Mouse (Mus musculus): Measurements from ENCODE around the gene 2010003K11Rik.

Gene 2010003K11Rik

DNA sequence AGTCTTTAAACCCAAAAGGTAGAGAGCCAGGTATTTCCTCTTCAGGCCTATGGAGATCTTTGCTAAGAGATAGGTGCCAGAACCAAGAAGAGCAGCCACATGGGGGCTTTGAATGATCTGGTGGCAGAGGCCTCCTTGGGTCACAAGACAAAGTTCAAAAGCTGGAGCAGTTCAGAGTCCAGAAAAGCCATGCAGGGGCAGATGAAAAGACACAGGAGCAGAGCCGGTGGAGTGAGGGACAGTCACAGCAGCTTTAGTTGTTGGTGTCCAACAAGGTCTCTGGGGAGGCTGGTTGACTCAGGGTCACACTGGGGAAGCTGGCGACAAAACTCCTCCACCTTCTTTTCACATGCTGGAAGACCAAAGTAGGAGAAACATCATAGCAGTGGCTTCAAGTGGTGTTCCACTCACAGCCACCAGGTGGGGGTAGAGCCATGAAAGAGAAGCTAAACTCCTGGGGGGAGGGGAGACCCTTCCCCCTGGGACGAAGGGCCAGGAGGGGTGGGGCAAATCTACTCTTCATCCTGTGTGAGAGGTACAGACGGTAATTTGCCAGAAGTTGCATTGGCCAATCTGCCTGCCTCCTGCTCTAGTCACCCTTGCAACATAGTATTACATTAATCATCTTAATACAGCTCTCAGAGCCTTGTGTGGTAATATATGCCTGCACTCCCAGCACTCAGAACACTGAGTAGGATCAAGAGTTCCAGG is 965 bp downstream of the 2010003K11Rik start:
- peak; percentile 95 for DNase-seq (ENCODE audit: low spot score)

DNA sequence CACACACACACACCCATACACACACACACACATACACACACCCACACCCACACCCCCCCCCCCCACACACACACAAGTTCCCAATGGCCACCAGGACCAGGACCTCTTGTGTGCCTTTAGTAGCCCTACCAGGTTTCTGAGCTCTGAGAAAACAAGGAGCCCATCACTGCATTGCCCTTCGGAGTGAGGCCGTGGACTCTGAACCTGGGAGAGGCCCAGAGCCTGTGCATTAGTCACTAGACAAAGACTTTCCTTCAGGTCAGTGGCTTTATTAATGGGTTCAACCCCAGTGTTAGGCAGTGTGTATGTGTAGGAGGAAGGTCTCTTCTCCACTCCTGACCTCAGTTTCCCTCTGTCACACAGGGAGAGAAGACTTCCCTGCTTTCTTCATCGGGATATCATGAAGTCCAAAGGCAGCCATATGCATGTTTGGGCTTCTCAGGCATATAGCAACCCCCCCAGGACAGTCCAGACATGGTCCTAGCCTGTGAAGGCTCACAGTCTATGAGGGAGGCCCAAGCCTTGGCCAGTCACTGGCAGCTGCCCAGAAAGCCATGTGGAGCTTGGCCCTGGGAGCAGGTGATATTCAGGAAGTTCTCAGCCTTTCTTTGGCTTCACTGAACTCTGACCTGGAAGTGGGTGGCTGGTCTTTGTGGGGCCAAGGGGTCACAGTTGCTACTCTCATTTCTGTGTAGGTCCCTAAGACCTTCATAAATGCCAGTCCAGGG is 1.7 kb downstream of the 2010003K11Rik start:
- DNase-seq (ENCODE audit: low spot score), result no peak

DNA sequence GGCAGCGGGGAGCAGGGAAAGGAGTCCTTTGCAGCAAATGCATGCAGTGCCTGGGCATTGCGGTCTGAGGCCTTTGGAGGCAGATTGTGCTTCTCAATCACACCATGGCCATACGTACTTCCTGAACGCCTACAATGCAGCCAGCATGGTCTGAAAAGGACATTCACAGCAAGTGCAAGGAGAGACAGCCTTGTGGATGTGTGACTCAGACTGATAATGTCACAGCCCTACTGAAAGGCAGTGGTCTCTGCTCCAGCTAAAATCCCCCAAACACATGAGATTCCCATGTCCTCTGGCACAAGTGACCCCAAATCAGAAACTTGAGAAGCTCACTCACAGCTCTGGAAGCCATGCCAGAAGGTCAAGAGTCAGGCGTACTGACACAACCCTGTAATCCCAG is 2.6 kb downstream of the 2010003K11Rik start:
- no peak for DNase-seq (ENCODE audit: low spot score)

DNA sequence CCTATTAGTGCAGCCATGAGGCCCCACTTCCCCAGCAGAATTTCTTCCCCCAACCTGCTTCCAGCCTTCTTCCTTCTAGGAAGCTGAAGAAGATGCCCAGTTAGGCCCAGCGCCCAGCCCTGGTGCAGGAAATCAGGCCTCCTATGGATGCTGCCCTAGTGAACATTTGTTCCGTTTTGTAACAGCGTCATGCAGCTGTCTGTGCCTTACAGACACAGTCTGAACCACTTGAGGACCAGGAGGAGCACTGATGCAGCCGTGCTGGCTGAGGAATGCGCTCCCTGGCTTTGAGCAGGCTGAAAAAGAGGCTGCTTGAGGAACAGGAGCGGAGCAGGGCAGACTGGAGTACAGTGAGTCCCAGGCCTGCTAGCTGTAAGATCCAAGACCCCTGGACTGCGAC is 3.7 kb downstream of the 2010003K11Rik start:
- DNase-seq (ENCODE audit: low spot score), result no peak

DNA sequence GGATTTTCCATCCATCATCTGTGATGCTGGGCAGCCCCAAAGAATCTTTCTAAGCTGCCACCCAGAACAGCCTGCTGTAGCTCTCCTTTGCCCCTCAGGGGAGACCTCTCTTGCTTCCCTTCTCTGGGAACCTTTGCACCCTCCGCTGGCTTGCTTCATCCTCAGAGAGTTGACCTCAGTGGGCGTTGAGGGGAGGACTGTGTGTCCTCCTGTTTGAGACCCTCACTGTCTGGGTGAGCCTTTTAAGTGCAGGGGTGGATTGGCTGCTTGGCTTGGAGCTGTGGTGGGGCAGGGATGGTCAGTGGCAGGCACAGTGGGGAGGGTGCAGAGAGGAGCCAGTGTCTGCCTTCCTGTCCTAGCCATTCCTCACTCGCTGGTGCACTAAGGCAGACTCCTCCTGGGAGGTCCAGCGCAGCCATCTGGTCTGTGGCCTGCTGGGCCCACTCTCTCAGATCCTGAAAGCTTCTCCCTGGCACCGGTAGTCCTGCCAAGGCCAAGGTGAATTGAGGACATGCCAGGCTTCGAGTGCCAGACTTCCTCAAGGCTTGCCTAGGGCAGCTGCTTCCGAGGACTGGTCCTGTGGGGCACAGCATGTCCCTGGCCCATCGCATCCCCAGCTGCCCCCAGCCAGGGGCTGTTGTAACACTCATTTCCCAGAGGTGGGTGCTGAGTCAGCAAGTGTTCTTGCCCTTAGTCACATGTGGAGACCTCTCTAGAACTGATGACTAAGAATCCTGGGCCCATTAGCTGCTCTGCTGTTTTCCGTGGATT is 5.7 kb downstream of the 2010003K11Rik start:
- DNase-seq (ENCODE audit: low spot score), result no peak

DNA sequence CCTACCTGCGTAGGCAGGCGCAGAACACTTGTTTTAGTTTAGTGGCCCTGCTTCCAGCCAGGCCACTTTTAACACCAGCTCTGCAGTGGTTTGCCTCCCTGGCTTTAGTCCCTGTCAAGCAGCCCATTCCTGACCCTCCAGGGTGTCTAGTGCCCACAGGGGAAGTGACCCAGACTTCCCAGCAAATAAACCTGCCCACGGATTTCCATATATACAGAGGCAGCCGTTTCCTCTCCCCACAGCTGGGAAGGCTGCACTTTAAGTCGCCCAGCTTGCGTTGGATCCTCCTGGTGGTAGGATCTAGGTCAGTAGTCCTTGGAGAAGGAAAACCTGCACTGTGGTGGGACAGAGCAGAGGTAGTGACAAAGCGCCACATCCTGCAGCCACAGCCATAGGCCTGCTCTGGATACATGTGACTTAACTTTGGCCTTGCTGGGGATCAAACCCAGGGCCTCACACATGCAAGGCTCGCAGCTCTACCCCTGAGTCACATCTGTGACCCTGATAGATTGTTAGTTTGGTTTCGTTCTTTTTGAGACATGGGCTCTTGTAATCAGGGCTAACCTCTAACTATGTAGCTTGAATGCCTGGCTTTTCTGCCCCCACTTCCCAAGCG is 7.2 kb downstream of the 2010003K11Rik start:
- DNase-seq (ENCODE audit: low spot score), result no peak

DNA sequence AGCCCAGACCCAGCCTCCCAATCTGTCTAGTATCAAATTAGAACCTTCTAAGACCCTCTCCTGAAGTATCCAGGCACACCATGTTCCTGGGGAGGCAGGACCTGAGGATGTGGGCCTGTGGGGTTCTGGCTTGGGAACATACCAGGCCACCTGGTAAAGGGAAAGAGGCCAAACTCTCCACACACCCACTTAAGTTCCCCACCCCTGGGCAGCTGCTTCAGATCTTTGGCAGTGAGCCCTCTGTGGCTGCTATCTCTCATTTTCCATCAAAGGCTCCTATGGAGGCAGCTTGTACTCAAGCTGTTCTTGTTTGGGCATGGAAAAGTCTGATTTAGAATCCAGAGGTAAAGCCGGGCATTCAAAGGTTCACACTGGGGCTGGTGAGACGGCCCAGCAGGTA is 10.5 kb downstream of the 2010003K11Rik start:
- DNase-seq (ENCODE audit: low spot score), result no peak

DNA sequence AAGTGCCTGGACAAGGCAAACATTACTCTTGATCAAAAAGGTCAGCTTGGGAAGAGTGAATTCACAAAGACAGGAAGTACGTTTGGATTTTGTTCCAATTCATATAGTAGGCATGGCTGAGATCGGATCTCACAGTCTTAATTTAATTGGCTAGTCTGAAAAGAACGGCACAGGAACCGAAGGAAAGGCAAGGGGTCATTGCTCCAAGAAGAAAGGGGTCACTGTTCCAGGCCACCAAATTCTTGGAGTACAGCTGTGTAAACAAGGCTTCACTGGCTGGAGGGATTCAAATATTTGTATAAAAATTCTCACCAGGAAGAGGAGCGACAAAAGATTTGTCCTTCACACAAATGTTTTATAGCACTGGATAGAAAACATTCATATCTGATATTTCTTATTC is 13.4 kb downstream of the 2010003K11Rik start:
- DNase-seq (ENCODE audit: low spot score), result no peak

DNA sequence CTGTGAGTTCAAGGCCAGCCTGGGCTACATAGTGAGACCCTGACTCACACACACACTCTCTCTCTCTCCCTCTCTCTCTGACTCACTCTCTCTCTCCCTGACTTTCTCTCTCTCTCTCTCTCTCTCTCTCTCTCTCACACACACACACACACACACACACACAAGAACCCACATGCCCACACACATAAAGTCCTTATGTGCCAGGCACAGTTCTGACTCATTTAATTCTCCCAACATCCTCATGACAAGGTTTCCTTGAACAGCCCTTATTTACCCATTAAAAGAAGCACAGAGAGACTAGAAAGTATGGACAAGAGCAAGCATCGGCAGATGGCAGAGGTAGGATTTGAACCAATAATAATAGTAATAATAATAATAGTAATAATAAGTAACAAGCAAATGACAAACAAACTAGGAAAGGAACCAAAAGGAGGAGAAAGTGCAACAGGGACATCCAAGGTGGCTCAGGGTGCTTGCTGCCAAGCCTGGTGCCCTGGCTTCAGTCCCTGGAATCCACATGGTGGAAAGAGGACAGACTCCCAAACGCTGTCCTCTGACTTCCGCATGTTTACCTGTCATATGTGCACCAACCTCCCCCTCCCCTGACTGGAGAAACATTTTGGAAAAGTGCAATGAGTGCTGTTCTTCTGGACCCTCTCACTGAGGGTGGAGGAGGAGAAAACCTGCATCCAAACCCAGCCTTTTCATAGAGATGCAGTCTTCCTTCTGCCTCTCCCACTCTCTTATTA is 16.1 kb downstream of the 2010003K11Rik start:
- no peak for DNase-seq (ENCODE audit: low spot score)

DNA sequence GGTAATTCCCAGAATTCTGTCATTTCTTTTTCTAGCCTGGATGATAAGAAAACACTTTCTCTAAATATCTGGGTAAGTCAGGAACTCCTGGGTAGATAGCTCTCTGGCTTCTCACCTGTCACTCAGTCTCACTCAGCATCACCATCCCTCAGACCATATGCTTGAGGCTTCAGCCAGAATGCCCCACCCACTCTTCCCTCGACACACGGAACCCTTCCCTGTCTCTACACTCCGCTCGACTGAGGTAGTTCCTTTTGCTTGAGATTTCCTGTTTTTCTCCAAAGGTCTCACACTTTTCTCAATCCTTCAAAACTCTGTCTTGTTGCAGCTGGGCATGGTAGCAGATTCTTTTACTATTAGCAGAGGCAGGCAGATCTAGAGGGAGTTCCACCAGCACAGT is 17.1 kb downstream of the 2010003K11Rik start:
- no peak for DNase-seq (ENCODE audit: low spot score)

DNA sequence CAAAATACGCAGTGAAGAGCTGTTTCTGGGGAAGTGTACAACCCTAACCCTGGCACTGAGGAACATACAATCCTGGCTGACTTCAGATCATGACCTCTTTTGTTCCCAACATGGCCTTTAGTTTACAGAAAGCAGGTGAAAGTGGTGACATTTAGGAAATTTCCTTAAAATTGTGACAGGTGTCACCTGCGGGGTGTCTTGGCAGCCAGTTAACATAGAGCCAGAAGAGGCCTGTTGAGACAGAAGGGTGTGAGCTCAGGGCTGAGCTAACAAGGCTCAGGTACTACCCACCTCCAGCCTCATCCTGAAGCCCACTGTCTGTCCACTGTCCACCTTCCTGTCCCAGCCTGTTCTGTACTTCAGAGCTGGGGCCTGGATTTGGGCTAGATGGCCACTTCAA is 18.3 kb downstream of the 2010003K11Rik start:
- no peak for DNase-seq (ENCODE audit: low spot score)

DNA sequence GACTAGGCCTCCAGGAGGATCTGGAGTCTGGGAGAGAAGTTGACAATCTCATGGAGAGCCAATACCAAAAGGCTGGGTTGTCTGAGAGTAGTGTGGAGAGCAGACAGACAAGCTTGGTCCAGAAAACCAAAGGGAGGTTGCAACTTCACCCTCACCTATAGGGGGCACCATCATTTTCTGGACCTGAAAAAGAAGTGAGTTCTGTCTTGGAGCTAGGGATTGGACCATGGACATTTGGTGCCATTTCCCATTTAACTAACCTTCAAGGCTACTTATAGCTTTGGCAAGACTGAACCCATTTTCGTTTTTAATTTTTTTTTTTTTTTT is 20.2 kb downstream of the 2010003K11Rik start:
- peak; percentile 35 for DNase-seq (ENCODE audit: low spot score)

DNA sequence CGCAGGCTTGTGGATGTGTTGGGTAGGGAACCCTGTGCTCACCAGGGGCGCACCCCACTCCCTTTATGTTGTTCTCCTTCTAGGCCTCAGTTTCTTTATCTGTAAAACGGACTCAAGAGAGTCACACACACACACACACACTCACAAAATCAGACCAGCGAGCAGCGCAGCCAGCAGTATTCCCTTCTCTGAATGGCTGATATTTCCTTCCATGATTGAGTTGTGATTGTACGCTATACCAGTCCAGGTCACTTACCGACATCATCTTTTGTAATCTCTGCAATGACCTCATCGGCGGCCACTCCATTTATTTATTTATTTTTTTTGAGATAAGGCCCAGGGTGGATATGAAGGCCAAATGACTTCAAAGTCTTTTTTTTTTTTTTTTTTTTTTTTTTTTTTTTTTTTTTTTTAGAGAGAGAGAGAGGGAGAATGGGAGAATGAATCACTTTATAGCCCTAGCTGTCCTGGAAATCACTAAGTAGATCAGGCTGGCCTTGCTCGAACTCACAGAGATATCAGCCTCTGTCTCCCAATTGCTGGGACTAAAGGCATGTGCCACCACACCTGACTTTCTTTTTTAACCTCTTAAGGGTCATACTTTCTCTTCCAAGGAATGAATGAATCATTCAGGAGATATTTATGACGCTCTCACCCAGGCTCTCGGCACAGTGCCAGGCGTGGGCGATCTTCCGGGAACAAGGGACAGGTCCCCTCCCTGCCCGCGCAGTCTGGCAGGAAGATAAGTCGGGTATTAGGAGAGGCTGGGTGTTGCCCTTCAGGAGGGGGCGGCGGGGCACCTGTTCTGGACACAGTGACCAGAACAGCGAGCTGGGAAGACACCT is 20.8 kb downstream of the 2010003K11Rik start, which contains the start of gene Syt12:
Gene Syt12, minus strand, starts transcription at position 103 of the 845 bp plus-strand sequence.
- no peak for DNase-seq (ENCODE audit: low spot score)

DNA sequence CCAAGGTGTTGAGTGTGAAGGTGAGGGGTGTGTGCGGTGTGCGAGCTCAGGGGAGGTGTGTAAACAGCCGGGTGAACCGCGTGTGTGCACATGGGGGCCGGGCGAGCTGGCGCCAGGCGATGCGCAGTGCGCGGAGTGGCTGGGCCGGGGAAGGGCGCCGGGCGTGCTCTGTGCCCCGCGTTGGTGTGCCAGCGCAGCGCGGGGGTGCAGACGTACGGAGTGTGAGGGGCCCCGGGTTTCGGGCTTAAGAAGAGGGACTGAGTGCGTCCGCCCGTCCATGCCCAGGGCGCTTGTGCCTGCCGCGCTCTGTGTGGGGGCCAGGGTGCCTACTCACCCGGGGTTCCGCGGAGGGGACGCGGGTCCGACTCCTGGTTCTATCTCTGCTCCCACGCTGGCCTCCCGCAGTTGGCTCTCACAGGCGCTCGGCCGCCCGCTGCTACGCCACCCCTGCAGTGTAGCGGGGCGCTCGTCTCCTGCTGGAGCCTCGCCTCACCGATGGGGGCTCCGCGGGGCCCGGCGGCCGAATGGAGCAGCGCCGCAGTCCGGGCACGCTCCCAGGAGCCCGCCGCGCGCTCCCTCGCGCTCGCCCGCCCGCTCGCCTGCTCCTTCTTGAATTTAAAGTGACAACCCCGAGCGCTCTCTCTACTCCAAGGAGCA is 21.7 kb downstream of the 2010003K11Rik start:
- peak; percentile 48 for DNase-seq (ENCODE audit: low spot score)

DNA sequence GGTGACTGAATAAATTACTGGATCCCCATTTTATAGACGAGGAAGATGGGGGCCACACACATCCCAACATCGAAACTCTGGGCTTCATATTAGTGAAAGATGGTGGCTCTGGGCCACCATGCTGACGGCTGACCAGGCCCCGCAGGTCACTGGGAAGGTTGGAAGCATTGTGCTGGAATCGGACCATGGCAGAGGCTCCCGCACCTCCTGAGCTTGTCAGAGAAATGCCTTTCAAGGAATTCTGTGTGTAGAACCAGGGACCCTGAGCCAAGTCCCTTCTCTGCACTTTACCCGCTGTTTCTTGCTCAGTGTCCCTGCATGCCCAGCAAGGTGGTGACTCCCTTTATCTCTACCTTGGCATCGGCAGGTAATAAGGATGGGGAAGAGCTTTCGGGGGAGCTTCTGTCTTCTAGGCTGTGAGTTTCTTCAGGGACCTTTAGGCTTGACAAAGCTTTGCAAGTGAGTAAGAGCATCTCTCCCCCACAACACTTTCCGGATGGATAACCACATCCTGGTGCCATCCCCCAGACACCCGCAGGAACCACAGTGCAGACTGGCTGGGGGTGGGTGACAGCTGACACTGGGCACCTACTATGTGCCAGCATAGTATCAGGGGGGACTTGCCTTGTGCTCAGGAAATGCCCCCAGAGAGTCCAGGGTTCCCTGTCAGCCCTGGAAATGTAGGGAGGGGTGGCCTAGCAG is 23.0 kb downstream of the 2010003K11Rik start:
- DNase-seq (ENCODE audit: low spot score), result no peak

DNA sequence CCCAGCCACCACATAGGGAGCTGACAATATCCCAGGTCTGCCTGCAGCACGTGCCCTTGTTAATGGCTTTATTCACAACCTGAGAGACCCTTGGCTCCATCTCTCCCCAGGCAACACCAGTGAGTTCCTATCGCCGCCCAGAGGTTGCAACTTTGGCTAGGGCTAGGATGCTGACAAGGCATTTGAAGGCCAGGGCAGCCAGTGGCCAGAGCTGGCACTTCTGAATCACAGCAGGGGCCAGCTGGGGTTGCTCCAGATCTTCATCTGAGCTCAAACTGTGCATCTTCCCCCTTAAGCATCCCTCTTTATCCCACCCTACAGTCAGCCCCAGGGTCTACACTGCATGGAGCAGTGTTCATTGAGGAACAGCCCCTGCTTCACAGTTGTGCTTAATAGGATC is 23.6 kb downstream of the 2010003K11Rik start:
- DNase-seq (ENCODE audit: low spot score), result no peak

DNA sequence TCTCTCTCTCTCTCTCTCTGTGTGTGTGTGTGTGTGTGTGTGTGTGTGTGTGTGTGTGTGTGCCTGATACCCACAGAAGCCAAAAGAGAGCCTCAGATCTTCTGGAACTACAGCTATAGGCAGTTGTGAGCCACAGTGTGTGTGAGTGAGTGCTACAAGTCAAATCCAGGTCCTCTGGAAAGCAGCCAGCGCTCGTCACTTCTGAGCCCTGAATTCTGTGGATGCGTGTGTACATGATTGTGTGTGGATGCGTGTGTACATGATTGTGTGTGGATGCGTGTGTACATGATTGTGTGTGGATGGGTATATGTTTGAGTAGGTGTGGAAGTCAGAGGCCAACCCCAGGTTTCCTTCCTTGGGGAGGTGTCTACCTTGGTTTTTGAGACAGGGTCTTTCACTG is 24.8 kb downstream of the 2010003K11Rik start:
- no peak for DNase-seq (ENCODE audit: low spot score)

DNA sequence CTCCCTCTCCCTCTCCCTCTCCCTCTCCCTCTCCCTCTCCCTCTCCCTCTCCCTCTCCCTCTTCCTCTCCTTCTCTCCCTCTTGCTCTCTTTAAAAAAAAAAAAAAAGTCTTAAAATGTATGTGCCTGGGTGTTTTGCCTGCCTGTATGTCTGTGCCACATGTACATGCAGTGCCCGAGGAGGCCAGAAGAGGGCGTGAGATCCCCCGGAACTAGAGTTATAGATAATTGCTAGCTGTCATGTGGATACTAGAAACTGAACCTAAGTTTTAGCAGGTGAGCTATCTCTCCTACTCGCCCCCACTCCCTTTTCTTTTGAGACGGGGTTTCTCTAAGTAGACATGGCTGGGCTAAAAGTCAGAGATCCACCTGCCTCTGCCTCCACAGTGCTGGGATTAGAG is 30.0 kb downstream of the 2010003K11Rik start:
- peak; percentile 40 for DNase-seq (ENCODE audit: low spot score)

DNA sequence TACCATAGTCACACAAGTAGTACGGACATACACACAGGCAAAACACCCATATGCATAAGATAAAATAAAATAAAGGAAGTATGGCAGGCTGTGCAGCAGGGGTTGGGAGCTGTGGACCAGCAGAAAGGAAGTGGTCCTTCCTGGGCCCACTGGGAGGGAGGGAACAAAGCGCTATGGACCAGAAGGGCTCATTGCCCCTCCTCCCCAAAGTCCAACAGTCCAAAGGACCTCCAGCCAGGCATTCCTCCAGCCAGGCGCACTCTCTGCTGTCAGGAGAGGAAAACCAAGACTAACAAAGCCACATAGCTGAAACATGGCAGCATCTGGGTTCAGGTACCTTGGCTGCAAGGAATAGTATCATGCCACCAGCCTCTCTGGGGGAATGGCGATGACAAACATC is 33.7 kb downstream of the 2010003K11Rik start:
- no peak for DNase-seq (ENCODE audit: low spot score)

DNA sequence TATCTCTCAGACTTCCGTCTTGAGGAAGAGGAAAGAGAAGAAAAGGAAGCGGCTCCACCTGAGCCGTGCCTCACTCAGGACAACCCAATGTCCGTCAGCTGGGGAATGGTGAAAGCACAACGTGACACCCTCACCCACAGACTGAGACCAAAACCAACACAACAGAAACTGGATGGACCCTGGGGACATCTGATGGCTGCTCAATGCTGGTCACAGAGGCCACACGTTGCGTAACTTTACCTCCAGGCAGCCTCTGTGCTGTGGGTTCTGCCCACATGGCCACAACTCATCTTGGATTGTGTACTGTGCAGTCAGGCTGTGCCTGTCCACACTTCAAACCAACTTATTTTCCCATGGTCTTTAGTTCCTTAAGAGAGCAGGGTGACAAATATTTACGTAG is 36.4 kb downstream of the 2010003K11Rik start:
- DNase-seq (ENCODE audit: low spot score), result no peak
